Mouse (Mus musculus) activated CD4-positive, CD25-positive, alpha-beta regulatory T cell, adult 4 months (primary cell): ENCODE results near the gene Primpol. TPM values are rescaled to one million over a fixed set of nuclear protein-coding genes. Genes with fewer than 3 reads are reported as not detected.
A peak's percentile ranks its signal among the peaks of the same experiment; 100 is the strongest.

Experiments
- ATAC-seq: one replicate; pipeline ENCODE4 v1.8.0; 2017
- polyA plus RNA-seq, 2 experiments: library from polyadenylated mRNA; unstranded; fragments of 100-300 nt; shearing (Covaris generic); gene quantifications; one replicate each; pipeline ENCODE4 v1.2.1; 2017

Primpol gene
- polyA plus RNA-seq = 10 to 100 TPM; 30.0 to 37.4 TPM

DNA sequence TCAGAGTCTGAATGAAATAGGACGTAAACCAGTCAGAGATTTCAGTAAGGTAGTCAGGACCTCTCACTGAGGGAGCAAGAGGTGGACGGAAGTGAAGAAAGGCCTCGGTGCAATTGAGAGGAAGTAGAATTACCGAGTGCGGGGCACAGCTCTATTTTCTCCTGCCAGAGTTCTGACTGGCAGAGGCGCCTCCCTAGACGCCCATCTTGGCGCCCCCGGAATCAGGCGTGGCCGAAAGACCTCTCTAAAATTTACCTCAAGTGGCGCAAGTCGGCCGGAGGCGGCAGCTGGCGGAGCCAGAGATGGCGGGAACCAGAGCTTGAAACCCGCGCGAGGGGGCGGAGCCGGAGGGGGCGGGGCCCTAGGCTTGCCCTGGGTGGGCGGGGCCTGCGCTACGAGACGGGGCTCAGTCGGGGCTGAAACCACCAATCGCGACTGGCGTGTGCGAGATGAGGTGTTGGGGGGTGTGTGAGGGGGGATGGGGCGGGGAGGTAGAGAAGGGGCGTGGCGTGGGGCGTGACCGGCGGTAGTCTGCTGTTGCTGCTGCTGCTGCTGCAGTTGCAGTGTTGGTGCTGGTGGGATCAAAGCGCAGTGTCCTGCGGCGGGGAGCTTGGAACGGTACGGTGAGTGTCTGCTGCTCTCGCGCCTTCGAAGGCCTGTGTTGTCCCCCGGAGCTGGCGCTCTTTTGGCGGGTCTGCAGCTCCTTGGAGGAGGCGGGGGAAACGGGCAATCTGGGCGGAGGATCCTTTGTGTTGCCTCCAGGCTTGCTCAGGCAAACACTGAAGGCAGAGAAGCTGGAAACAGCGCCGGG, at the start of gene Primpol, which contains the start of gene Casp3:
TSS of gene Primpol (minus strand) at position 334 of the 811 bp plus-strand sequence.
TSS of gene Casp3 (plus strand) at position 413 of the 811 bp plus-strand sequence.
- peak; percentile 80 for ATAC-seq

DNA sequence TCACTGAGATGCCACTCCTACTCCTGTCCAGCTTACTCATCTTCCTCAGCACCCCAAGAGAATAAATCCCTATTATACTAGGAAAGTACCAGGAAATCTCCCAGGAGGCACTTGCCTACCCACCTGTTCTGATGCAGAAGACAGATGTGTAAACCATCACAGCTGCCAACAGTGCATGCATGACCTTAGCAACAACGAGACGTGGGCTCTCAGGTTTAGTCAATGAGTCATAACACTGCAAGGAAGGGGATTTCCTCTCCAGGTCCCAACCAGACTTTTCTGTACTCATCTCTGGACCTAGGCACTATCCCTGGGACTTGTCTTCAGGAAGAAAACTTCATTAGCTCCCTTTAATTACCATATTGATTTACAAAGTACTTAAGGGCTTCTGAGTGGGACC, 38.9 kb upstream of the Primpol start:
- ATAC-seq = peak; percentile 62

DNA sequence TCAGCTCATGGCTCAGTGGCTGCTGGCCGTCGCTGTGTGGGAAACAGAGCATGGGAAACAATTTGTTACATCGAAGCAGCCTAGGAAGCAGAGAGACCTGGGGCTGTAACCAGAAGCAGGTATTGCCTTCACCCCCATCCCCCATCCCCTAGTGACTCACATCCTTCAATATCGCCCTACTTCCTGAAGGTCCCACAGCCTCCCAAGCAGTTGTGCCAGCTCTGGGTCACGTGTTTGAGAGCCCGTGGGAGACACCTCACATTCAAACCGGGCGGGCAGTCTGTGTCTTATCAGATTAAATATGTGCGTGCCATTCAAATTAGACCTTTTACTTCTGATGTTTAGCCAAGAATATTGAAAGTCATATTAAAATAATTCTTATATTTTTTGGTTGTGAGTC, 34.9 kb upstream of the Primpol start:
- ATAC-seq = peak; percentile 69

DNA sequence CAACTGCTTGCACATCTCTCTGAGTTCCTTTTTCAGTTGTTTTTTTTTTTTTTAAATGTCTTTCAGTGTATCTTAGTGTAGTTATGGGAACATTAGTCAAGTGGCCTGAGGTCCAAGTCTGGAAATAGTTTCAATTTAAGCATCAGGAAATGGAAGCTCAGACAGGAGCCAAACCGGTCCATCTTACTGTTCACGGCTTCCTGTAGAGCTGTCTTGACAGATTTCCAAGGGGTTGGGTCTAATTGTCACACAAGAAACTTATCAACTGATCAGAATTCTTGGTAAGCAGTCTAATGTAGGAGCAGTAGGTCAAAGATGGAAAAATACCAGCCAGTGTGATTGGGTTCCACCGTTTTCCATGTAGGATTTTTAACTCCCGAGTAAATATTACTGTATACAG, 31.4 kb upstream of the Primpol start:
- no peak for ATAC-seq

DNA sequence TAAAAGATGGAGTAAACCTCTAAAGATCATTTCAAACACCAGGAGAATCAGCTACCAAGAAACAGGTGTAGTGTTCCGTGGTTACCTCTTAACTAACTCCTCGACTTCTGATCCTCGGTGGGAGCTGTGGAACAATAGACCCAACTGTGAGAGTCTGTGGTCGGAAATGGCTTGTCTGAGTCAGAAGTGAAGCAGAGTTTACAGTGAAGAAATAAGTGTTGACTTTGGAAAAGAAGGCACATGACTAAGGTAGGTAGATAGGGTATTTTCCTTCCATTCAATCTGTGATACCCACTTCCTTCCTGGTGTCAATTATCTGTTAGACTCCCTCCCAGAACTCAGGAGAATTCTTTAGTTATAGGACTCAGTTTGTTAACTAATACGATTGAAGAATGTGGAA, 24.3 kb upstream of the Primpol start:
- ATAC-seq = peak; percentile 94

DNA sequence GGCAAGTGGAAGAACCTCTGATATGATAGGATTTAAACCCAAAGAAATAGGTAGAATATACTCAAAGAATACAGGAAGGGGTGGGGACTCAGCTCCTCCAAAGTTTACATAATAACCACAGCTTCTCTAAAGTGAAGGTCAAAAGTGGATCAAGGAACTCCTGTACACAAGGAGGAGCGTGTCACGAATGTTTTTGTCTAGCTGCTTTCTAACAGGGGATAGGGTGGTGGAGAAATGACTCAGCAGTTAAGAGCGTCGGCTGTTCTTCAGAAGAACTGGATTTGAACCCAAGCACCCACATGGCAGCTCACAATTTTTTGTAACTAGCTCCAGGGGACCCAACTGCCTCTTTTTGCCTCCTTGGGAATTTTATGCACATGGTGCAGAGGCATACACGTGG, 22.8 kb upstream of the Primpol start:
- no peak for ATAC-seq

DNA sequence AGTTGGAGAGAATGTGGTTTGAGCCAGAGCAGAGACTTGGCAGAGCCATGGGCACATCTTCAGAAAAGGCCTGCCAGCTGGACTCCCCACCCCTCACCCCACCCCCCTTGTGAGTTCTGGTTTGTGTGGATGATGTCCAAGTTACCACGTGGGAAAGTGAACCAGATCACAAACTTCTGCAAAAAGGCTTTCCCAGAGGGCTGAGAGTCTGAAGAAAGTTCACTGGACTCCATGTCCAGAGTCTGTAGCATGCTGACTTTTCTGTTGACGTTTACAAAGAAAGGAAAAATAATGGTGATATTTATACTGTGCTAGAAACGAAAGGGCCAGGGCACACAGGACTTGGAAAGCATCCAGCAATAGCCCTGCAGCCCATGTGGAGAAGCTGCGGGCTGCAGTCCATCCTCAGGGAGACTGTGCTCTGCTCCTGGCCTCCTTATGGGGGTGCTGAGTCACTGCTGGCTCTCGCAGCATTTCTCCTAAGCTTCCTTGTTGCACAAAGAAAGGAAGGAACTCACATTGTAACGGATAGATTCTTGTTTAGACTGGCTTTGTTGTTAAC, 22.1 kb upstream of the Primpol start:
- ATAC-seq = no peak

DNA sequence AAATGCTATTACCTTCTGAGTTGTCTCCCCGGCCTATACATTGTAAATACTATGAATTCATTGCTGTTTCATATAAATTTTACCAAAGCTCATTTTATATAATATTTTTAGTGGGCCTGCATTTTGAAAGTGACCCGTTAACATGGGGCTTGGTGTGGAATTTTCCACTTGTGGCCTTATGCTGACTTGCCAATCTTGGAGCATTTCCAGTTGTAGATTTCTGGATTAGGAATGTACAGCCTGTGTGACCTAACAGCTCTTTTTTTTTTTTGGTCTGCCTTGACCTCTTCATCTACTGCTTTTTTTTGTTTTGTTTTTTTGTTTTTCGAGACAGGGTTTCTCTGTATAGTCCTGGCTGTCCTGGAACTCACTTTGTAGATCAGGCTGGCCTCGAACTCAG, 13.9 kb upstream of the Primpol start:
- no peak for ATAC-seq

DNA sequence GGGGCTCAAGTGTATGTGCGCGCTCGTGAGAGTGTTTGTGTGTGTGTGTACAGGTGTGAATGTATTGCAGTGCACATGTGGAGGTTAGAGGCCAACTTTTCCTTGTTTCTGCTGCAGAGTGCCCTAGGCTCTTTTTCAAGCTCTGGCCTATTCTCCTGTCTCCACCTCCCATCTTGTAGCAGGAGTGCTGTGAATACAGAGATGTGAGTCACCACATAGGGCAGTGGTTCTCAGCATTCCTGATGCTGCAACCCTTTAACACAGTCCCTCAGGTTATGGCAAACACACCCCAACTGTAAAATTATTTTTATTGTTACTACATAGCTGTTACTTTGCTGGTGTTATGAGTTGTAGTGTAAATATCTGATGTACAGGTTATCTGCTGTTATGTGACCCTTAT, 13.4 kb upstream of the Primpol start:
- no peak for ATAC-seq

DNA sequence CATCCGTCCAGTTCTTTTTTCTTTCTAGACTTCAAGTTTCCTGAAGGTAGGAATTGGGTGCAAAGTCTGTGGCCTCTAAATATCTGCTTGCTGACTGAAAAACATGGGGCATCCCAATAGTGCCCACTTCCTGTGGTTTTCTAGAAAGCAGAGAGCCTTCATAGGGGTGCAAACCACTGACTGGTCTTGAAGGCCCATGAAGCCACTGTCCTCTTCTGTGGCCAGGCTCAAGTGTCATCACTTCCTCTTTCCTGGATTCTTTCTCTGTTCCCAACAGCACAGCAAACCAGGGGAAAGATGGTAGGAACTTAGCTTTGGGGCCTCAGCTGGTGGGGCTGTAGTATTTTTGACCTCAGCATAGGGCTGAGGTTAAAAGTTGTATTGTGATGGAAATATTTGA, 11.6 kb upstream of the Primpol start:
- ATAC-seq = no peak

DNA sequence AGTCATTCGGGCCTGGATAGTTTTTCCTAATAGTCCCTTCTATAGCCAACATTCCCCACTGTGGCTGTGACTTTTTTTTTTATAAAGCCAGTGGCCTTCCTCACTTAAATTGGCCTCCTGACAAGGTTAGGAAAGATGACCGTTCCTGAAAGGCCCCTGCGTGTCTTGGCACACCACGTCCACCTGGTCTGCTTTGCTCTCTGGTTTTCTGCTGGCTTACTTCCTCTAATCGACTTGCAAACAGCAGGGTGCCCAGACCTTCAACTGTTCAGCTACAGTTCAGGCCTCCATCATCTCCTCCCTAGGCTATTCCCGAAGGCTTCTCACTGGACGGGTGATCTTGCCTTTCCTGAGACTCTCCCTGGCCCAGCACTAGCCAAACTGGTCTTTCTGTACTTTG, 10.9 kb upstream of the Primpol start:
- no peak for ATAC-seq

DNA sequence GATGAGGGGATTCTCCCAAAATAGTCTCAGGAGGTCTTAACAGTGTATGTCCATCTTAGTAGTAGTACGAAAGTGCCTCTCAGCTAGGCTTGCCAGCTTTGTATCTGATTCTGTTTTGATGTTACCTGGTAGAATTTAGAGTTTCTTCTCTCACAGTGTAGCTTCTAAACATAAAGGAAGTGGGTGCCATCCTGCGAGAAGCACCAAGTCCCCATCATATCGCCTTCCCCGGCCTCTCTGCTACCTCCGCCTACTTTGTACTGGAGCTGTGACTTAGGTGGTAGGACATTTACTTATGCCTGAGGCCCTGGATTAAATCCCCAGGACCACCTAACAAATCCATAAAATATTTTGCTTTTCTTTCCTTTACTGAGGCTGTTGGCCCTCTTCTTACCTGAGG, 9.6 kb upstream of the Primpol start:
- ATAC-seq = peak; percentile 57

DNA sequence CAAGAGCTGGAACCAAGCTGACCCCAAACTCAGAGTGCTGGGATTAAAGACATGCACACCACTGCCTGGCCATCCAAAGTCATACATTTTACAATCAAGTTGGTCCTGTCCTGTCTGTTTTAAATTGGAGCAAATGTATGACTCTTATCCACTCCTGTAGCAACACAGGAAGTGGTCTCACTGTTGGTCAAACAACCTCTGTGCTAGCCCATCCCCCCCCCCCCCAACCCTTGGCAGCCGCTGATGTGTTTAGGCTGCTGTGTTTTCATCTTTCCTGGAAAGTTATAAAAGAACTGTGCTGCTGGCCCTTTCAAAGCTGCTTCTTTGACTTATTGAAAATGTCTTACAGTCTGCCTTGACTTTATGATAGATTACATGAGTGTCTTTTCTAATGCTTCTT, 8.2 kb upstream of the Primpol start:
- no peak for ATAC-seq

DNA sequence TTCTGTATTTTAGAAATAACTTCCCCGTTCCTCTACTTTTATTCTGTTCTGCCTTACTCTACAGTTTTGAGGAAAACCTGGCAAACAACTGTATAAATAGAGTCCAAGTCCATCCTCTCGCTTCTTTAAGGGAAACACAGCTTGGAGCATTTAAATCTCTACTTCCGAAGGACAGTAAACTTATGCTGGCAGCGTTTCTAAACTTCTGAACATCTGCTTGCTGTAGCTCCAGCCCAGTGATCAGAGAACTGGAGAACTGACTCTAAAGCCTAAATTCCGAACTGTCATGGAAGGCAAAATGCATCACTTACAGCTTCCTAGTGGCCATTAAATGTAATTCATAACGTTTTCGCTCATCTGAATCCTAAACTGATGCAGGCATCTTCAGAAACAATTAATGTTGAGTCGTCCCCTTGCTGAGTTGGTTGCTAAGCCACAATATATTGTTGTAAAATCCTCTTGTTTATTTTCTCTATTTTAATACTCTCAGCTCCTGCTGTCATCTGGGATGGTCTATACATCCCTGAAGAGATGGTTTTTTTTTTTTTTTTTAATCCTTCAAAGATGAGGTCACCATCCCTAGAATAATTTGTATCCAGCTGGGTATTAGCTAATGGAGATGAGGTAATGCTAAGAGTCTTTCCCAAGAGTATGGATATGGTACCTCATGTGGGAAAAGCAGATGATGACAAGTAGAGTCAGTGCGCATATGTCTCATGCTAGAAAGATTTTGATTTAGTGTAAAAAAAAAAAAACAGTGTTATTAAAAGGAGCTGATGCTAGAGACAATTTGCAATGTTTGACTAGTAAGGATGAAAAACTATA, 5.6 kb upstream of the Primpol start:
- ATAC-seq = no peak

DNA sequence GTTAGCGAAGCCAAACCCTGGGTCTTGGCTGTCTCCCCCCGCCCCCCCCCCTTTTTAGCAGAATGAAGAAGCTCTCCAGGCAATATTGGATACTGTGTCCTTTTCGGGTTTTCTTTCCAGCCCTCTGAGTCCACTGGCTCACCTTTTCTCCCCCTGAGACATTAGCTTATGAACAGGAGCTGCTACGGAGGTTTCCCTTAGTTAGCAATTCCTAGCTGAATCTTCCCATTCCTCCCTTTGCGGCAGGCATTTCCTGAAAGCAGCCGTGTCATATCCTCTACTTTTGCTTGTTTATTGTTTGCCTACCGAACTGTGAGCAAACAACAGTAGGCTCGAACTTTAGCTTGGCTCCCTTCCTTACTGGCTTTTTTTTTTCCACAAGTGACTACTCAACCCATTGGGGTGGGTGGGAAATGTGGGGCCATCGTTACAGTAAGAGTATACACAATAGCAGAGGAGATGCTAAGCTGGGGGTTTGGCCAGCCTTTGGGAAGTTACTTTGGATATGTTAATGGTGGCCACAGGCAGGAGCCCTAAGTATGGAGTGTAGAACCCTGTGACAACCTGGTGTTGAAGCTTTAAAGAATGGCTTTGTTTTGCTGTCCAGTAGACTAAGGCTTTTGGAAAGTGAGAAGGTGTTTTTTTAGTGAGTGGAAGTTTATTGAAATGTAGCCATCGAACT, 1.8 kb upstream of the Primpol start:
- no peak for ATAC-seq

DNA sequence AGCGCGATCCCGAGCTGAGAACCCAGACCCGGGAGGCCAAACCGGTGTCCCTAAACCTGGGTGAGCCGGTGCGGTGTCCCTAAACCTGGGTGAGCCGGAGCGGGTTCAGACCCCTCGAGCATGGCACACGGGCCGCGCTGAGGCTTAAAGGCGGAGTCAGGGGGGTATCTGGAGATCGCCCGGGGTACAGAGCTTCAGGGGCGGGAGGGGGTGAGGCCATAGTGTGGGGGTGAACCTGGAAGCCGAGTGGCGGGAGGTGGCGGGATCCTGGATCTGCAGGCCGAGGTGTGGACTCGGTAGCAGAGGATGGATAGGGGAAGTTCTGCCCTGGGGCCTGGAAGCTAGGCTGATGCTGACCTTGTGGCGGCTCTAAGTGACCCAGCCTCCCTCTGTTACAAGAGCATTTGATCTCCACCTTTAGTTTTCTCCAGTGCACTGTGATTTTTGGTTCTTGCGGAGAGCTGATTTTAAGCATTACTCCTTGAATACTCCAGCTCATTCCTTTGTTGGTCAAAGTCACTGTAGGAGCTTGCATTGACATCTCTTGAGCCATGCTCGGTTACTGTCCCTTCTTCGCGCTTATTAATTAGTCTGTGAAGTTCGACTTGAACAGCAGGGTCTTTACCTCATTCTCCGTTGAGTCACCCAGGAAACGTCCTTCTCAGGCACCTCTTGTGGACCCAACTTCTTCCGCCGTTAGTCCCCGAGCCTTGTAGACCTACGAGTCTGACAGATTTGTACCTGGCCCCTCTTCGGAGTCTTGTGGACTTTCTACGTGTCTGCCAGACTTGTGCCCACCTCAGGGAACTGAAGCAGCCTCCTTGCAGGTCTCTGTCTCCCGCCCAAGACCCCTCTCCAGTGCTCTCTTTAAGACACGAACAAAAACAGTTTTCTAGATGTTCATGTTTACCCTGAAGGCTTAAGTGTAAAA, 943 bp upstream of the Primpol start:
- peak; percentile 14 for ATAC-seq

DNA sequence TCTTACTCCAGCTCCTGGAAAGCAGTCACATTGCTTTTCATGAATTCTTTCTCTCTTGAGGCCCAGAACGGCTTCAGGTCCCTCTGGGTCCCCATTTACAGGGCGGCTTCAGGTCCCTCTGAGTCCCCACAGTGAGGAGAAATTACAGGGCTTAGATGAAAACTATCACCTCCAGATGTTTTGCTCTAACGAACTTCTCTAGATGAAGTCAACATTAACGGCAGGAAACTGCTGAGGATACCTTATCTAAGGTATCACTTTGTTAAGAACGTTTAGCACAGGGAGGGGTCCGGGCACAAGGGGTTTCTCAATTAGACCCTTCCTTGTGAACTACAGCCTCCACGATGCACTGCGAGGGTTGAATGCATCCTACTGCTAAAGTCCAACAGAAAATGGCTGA, 1.1 kb downstream of the Primpol start:
- ATAC-seq = no peak

DNA sequence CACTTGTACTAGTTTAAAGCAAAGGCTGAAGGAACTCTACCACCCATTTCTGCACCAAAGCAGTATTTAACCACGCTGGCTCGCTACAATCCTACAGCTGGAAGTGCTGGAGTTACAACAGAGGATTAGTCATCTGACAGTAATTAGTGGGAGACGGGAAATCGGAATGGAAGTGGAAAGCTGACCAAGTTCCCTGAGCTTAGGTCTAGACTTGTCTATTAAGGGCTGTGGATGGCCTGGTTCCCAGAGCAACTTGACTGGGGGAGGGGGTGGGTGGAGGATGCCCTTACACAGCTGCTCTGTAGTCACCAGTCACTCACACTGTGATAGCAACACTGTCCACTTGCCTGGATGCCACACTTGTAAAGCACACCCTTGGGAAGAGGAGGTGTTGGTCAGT, 3.6 kb downstream of the Primpol start:
- no peak for ATAC-seq

DNA sequence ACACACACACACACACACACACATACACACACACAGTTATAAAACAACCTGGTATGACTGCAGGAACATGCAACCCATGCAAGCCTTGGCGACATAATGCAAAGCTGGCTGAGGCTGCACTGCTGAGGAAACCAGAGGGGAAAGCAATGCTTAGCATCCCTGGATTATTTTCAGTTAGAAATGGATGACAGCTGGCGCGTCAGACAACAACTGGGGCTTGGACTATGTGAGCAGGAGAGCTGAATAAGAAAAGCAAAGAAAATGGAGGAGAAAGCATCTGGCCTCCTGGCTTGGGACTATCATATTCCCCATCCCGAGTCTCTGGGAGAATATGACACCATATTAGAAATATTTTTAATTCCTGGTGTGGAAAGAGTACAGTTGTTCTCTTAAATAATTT, 4.1 kb downstream of the Primpol start:
- ATAC-seq = no peak

DNA sequence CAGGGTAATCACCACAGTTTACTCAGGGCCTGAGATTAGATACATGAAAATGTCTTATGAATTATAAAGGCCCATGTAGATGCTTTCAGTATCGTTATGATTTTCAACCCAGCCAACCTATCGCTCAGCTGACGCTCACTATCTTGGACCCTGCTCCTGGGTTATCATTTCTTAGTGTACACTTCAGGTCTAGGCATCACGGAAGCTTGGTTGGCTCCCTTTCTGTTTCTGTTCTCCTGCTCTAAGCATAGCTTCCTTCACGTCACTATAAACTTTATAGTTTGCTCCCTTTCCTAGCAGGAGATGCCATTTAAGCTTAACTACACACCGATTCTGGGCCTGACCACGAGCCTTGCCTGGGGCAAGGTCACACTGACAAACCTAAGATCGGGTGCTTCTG, 5.5 kb downstream of the Primpol start:
- no peak for ATAC-seq

DNA sequence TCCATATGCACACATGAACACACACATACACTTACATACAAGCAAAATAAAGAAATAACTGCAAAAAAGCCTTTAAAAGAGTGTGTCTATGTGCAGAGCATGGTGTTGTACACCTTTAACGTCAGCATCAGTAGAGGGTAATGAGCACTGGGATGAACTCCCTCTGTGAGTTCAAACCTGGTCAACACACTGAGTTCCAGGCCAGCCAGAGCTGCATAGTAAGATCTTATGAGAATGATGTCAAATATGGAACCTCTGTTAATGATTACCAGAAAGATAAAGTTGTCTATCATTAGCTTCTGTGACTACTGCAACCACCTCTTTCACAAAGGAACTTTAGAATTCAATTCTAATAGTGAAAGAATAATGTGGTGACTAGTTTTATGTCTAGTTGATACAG, 10.1 kb downstream of the Primpol start:
- no peak for ATAC-seq

DNA sequence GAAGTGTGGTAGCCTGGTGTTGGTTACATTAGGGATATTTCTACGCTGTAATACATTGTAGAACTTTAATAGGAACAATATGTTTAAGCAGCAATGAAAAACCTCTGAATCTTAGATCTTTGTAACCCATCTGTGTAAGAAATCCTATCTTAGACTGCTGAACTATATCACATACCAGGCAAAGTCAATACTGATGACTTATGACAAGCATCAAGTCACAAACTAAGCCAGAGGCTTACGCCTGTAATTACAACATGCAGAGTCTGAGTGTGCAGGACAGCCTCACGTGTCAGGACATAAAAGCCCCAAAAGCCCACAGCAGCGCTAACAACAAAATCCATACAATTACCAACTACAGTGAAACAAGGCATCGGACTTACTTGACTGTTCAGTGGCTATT, 13.4 kb downstream of the Primpol start:
- no peak for ATAC-seq
